Mouse (Mus musculus) lung, postnatal 0 days (tissue): ENCODE measurements around the gene Mpnd.

Experiments
- CTCF ChIP-seq: IDR thresholded peaks from 2 replicates; pipeline ENCODE4 v1.5.1; 2016; ENCODE audit warnings: antibody characterized with exemption, mild to moderate bottlenecking
- EP300 ChIP-seq: IDR thresholded peaks from 2 replicates; pipeline ENCODE4 v1.6.1; 2016; ENCODE audit warnings: antibody characterized with exemption, mild to moderate bottlenecking, control low read depth

GRCm38 (mm10) chr17:56027801-56028441 lies 22.4 kb downstream of the Mpnd start:
- TF ChIP-seq EP300 (no peak), CTCF (no peak)
